Mouse (Mus musculus): Measurements from ENCODE around the gene Fscn3. TPM values are rescaled to one million over a fixed set of nuclear protein-coding genes. Genes with fewer than 3 reads are reported as not detected.

Gene Fscn3
- total RNA-seq, 1 experiment from 2014 or later: not detected

DNA sequence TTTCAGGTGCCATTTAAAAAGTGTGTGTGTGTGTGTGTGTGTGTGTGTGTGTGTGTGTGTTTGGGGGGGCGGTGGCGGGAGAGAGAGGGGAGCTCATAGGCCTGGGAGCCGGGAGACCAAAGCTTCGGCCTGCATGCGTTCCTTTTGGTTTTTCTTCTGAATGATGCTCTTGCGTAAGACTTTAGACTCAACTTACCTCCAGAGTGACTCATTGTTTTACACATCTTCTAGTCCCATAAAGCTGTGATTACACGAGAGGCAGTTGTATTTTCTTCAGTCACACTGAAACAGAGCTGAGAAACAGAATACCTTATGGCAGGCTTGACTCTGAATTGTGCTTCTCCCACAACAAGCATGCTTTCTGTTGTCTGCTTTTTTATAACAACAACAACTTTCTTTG is 59.3 kb downstream of the Fscn3 start:
- no peak for DNase-seq

Other genes with a start within 250 kb of the Fscn3 start
- gene Zfp800, start 29.8 kb upstream of the Fscn3 start, total RNA-seq (2021): 25.5 and 29.3 TPM in 2 replicates
- 156 and 169 TPM in 2 replicates for gene Arf5, start 4.2 kb upstream of the Fscn3 start, total RNA-seq (2021)
- gene Gcc1, start 601 bp downstream of the Fscn3 start, total RNA-seq (2021): 15.7 and 16.5 TPM in 2 replicates
- gene Pax4, start 21.6 kb downstream of the Fscn3 start, total RNA-seq (2021): not detected in 2 replicates
- 128 and 153 TPM in 2 replicates for gene Snd1, start 47.4 kb downstream of the Fscn3 start, total RNA-seq (2021)

Measured in adrenal gland, postnatal 25 days (tissue).